Mouse (Mus musculus): ENCODE results near the gene Vmn1r20.
"Not testable (repeated sequence)": the region's sequence is repeated elsewhere in the genome, so short reads cannot be mapped to it uniquely, and the experiment has no call there.

Gene Vmn1r20

DNA sequence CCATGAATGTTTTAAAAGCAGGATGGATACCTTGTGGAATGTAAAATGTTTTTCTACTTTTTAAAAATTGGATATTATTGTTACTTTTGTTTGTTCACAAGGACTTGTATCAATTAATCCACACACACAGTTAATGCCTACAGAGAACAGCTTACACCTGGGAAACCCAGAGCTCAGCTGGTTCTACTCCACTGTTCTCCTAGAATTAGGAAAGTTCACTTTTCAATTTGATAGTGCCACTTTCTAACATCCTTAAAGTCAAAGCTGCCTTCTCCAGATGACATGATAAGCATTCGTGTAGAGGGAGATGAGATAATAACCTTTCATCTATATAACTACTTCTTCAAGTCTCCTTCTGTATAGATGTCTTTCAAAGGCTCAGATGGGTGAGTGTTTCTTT is at the start of gene Vmn1r20:
Gene Vmn1r20 (plus strand): TSS at position 301 of the 400 bp plus-strand sequence.
- no peak for DNase-seq (ENCODE audit: low spot score in 2 of 2)

GRCm38 (mm10) chr6:57395683-57396082 is 33.0 kb upstream of the Vmn1r20 start, which contains the start of gene Vmn1r18:
Gene Vmn1r18 (minus strand): TSS chr6:57395783.
- DNase-seq (ENCODE audit: low spot score in 2 of 2), result no peak

DNA sequence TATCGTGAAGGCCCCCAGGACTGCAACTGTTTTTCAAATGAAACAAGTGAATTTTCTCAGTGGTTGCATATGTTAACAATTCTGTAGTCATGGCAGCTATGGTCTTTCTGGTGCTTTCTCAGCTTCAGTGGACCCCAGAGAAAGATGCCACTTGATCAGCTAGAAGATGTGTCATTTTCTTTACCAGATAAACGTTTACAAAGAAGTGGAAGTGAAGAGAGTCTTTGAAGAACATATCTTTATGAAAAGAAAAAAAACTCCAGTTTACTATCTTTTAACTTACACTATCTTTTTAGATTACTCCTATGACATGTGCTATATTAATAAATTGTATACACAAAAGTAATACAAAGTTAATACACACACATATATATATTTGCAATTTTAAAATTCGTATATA is 25.2 kb upstream of the Vmn1r20 start, which contains the start of gene Vmn1r19:
Gene Vmn1r19 (plus strand): TSS at position 301 of the 400 bp plus-strand sequence.
- DNase-seq (ENCODE audit: low spot score in 2 of 2), result not testable (repeated sequence)

GRCm38 (mm10) chr6:57431196-57431595 is 2.5 kb downstream of the Vmn1r20 start:
- DNase-seq (ENCODE audit: low spot score in 2 of 2), result no peak

GRCm38 (mm10) chr6:57468161-57468560 is 39.4 kb downstream of the Vmn1r20 start:
- DNase-seq (ENCODE audit: low spot score in 2 of 2), result not testable (repeated sequence)

Data from frontal cortex, postnatal 14 days (tissue).